Mouse (Mus musculus) heart, postnatal 0 days (tissue): ENCODE results near the gene Prkaa1. TPM values are rescaled to one million over a fixed set of nuclear protein-coding genes. Genes with fewer than 3 reads are reported as not detected.
A peak's percentile ranks its signal among the peaks of the same experiment; 100 is the strongest.

ENCODE experiments used
- ATAC-seq: fragments of 200-750 bp; cut with Nextera tagmentation; 2 replicates; pipeline ENCODE4 v1.8.0; 2017; ENCODE audit warnings: low read depth, moderate number of reproducible peaks, moderate library complexity; ENCODE audit not compliant: insufficient read depth
- DNase-seq: peaks from one replicate; pipeline ENCODE4 v3.0.0-alpha.2; 2016; ENCODE audit warnings: low spot score
- H3K27ac ChIP-seq: fragments of 300-500 bp; sonication (generic); 2 replicates; pipeline ENCODE4 v1.5.1; 2014; ENCODE audit warnings: low read depth, mild to moderate bottlenecking
- H3K27me3 ChIP-seq: fragments of 300-500 bp; sonication (generic); 2 replicates; pipeline ENCODE4 v1.6.1; 2014; ENCODE audit warnings: low read length, mixed read lengths; ENCODE audit not compliant: control insufficient read depth, insufficient read depth
- H3K36me3 ChIP-seq: fragments of 300-500 bp; sonication (generic); replicated peaks from 2 replicates; pipeline ENCODE4 v1.6.1; 2014; ENCODE audit warnings: low read length, mixed read lengths; ENCODE audit not compliant: control insufficient read depth, insufficient read depth
- H3K4me1 ChIP-seq: fragments of 300-500 bp; sonication (generic); 2 replicates; pipeline ENCODE4 v1.6.1; 2014; ENCODE audit warnings: antibody characterized with exemption; ENCODE audit not compliant: control insufficient read depth, insufficient read depth
- H3K4me2 ChIP-seq: fragments of 300-500 bp; sonication (generic); 2 replicates; pipeline ENCODE4 v1.6.1; 2014; ENCODE audit warnings: low read depth, mild to moderate bottlenecking, low read length, moderate library complexity
- H3K4me3 ChIP-seq: fragments of 300-500 bp; sonication (generic); 2 replicates; pipeline ENCODE4 v1.5.1; 2014; ENCODE audit warnings: low read depth, low read length
- H3K9ac ChIP-seq: fragments of 300-500 bp; sonication (generic); replicated peaks from 2 replicates; pipeline ENCODE4 v1.6.1; 2014; ENCODE audit warnings: low read depth, low read length, mixed read lengths
- H3K9me3 ChIP-seq: fragments of 300-500 bp; sonication (generic); replicated peaks from 2 replicates; pipeline ENCODE4 v1.6.1; 2016; ENCODE audit warnings: low read length; ENCODE audit not compliant: control insufficient read depth
- CTCF ChIP-seq: IDR thresholded peaks from 2 replicates; pipeline ENCODE4 v1.5.1; 2016; ENCODE audit warnings: antibody characterized with exemption, control low read depth, low read depth
- EP300 ChIP-seq: IDR thresholded peaks from 2 replicates; pipeline ENCODE4 v1.6.1; 2016; ENCODE audit warnings: antibody characterized with exemption, low read depth
- WGBS: fragments of 180-500 bp; shearing (Covaris S2); extraction: QIAGEN DNeasy Blood & Tissue Kit; methylation state at CpG from one replicate; pipeline ENCODE4 v1.1.7; 2014; 5-methylcytosine and 5-hydroxymethylcytosine counted together
- polyA plus RNA-seq: library from polyadenylated mRNA; unstranded; fragments of >200 nt; fragmentation: Nextera tagmentation; extraction: Ambion mirVana; gene quantifications from 2 replicates; pipeline ENCODE4 v1.2.1, GENCODE M21; 2015
- total RNA-seq: library from RNA; depleted of rRNA; stranded (reverse); fragments of >200 nt; gene quantifications from 2 replicates; pipeline ENCODE4 v1.2.3, GENCODE M21; 2014; ENCODE audit warnings: low replicate concordance

Gene Prkaa1
- total and polyA plus RNA-seq, 2 experiments from 2014 or later: 10.0 to 15.5 TPM

- Histone ChIP-seq H3K36me3 (peaks cover 28% of the 10 kb centered on the region), H3K9ac (no peak overlapping the region), H3K27me3 (no peaks in the 10 kb centered on the region), H3K27ac (no peak overlapping the region), H3K4me1 (peaks cover 12% of the 10 kb centered on the region; the same call in 1 of the 2 replicates), H3K9me3 (no peaks in the 10 kb centered on the region), H3K4me2 (no peak overlapping the region), H3K4me3 (no peak overlapping the region)
- ATAC-seq: no peak
- TF ChIP-seq CTCF (no peak), EP300 (no peak)
- 56% methylated on average over 10 of the region's 10 CpGs for WGBS
- DNase-seq: no peak
These were observed 45.9 kb downstream of the Prkaa1 start for GRCm38 (mm10) chr15:5189504-5190093.

GRCm38 (mm10) chr15:5193833-5194232 lies 50.2 kb downstream of the Prkaa1 start:
- Histone ChIP-seq H3K27ac (no peak overlapping the region), H3K9me3 (no peaks in the 10 kb centered on the region), H3K36me3 (peaks cover 29% of the 10 kb centered on the region), H3K4me3 (no peak overlapping the region), H3K27me3 (no peaks in the 10 kb centered on the region), H3K9ac (no peak overlapping the region), H3K4me2 (no peak overlapping the region), H3K4me1 (peaks cover 16% of the 10 kb centered on the region)
- DNase-seq (peak; percentile 29), ATAC-seq (no peak)
- no peak for TF ChIP-seq EP300
- peak; percentile 79 for TF ChIP-seq CTCF
- WGBS: 67% methylated on average over 3 of the region's 3 CpGs

- no peak overlapping the region for H3K4me3 ChIP-seq
- no peak for ATAC-seq
- peaks cover 16% of the 10 kb centered on the region for H3K4me1 ChIP-seq
- DNase-seq: no peak
- peaks cover 28% of the 10 kb centered on the region for H3K36me3 ChIP-seq
- 68% methylated on average over 6 of the region's 6 CpGs for WGBS
- TF ChIP-seq CTCF (no peak), EP300 (no peak)
- H3K27me3 ChIP-seq: no peaks in the 10 kb centered on the region
- H3K9ac ChIP-seq: no peak overlapping the region
- no peak overlapping the region for H3K4me2 ChIP-seq
- no peaks in the 10 kb centered on the region for H3K9me3 ChIP-seq
- H3K27ac ChIP-seq: 0 out of 2 replicates have a peak overlapping the region, but pooled peaks have one; percentile 19
These were observed 50.8 kb downstream of the Prkaa1 start for GRCm38 (mm10) chr15:5194446-5194845.

- no peak overlapping the region; the same call in 1 of the 2 replicates for H3K9ac ChIP-seq
- no peak overlapping the region for H3K4me2 ChIP-seq
- 69% methylated on average over 9 of the region's 9 CpGs for WGBS
- no peak for TF ChIP-seq EP300
- TF ChIP-seq CTCF: no peak
- no peak for ATAC-seq
- no peak for DNase-seq
- H3K27me3 ChIP-seq: no peaks in the 10 kb centered on the region
- H3K27ac ChIP-seq: 0 out of 2 replicates have a peak overlapping the region, but pooled peaks have one; percentile 19
- peaks cover 25% of the 10 kb centered on the region for H3K36me3 ChIP-seq
- no peaks in the 10 kb centered on the region for H3K9me3 ChIP-seq
- H3K4me1 ChIP-seq: peaks cover 16% of the 10 kb centered on the region
- H3K4me3 ChIP-seq: no peak overlapping the region
These were observed 51.3 kb downstream of the Prkaa1 start for GRCm38 (mm10) chr15:5194931-5195330.

- H3K9ac ChIP-seq: no peak overlapping the region
- H3K4me1 ChIP-seq: peaks cover 16% of the 10 kb centered on the region
- H3K4me3 ChIP-seq: no peak overlapping the region
- H3K27ac ChIP-seq: peak overlapping the region; percentile 31; the same call in 1 of the 2 replicates
- DNase-seq (peak; percentile 23), ATAC-seq (peak; percentile 67)
- peaks cover 17% of the 10 kb centered on the region for H3K36me3 ChIP-seq
- no peaks in the 10 kb centered on the region for H3K9me3 ChIP-seq
- WGBS: 28% methylated on average over 4 of the region's 4 CpGs
- TF ChIP-seq CTCF (no peak), EP300 (no peak)
- H3K4me2 ChIP-seq: no peak overlapping the region
- no peaks in the 10 kb centered on the region for H3K27me3 ChIP-seq
These were observed 52.4 kb downstream of the Prkaa1 start for GRCm38 (mm10) chr15:5195987-5196514.

GRCm38 (mm10) chr15:5196691-5197090 lies 53.0 kb downstream of the Prkaa1 start:
- ATAC-seq (no peak), DNase-seq (no peak)
- Histone ChIP-seq H3K9ac (no peak overlapping the region), H3K9me3 (no peaks in the 10 kb centered on the region), H3K4me1 (peaks cover 16% of the 10 kb centered on the region), H3K27ac (0 out of 2 replicates have a peak overlapping the region, but pooled peaks have one; percentile 31), H3K27me3 (no peaks in the 10 kb centered on the region), H3K4me2 (no peak overlapping the region), H3K36me3 (0 out of 2 replicates have a peak, but pooled peaks cover 10% of the 10 kb centered on the region), H3K4me3 (no peak overlapping the region)
- no peak for TF ChIP-seq CTCF
- TF ChIP-seq EP300: no peak
- WGBS: 46% methylated on average over 4 of the region's 4 CpGs
